Mouse (Mus musculus) gastrocnemius, adult 18-20 months (tissue): ENCODE measurements around the gene Wasf3. TPM values are rescaled to one million over a fixed set of nuclear protein-coding genes. Genes with fewer than 3 reads are reported as not detected.

ENCODE experiments used
- DNase-seq: peaks from one replicate; pipeline ENCODE4 v3.0.0; 2021; ENCODE audit warnings: low spot score
- long read RNA-seq, 2 experiments: library from polyadenylated mRNA; stranded (forward); transcript quantifications; one replicate each; pipeline ENCODE4 v2.0.0; 2021
- total RNA-seq, 2 experiments: library from RNA; stranded (reverse); gene quantifications; 2 replicates each; pipeline ENCODE4 v1.2.3; 2021

The Wasf3 gene
- under 1 TPM; 0.78 to 0.85 TPM for total RNA-seq
- long read RNA-seq, experiment 1, result 0 reads
- long read RNA-seq, experiment 2, result 0 reads

DNA sequence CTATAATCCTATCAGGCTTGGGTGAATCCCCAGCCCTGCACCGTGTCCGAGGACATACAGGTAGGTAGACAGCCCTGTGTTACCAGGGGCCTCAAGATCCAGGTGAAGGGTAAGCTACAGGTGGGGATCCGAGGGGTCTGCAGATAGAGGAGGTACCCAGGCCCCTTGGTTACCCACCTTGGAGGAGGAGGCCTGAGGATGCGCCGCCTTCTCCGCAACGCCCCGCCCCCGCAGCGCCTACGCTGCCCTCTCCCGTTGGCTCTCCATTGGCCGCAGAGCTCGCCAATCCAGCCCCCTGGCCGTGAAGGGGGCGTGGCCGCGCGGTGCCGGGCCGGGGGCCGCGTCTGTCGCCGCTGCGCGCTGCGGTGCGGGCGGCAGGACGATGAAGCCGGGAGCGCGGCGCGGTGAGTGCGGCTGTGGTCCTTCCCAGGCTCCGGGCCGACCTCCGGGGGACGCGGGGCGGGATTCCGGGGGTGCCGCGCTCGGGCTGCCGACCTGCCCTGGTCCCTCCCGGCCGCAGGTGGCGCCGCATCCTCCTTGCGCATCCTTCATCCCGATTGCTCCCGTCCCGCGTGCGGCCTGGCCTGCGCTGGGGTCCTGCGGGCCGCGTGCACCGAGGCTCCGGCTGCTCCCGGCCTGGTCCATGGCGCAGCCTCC, at the start of gene Wasf3:
Gene Wasf3 (plus strand): TSS at position 51 of the 657 bp plus-strand sequence.
- peak; percentile 27 for DNase-seq

- DNase-seq, result no peak
These were observed 46.7 kb upstream of the Wasf3 start for GRCm38 (mm10) chr5:146338064-146338463.

DNA sequence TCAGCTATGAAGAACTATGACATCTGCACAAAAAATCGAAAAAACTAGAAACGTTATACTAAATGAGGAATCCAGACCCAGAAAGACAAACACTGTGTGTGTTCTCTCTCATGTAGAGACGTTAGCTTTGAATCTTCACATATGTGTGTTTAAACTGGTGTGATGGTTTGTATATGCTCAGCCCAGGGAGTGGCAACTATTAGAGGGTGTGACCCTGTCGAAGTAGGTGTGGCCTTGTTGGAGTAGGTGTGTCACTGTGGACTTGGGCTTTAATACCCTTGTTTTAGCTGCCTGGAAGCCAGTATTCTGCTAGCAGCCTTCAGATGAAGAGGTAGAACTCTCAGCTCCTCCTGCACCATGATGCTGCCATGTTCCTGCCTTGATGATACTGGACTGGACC, 44.7 kb upstream of the Wasf3 start:
- no peak for DNase-seq

DNA sequence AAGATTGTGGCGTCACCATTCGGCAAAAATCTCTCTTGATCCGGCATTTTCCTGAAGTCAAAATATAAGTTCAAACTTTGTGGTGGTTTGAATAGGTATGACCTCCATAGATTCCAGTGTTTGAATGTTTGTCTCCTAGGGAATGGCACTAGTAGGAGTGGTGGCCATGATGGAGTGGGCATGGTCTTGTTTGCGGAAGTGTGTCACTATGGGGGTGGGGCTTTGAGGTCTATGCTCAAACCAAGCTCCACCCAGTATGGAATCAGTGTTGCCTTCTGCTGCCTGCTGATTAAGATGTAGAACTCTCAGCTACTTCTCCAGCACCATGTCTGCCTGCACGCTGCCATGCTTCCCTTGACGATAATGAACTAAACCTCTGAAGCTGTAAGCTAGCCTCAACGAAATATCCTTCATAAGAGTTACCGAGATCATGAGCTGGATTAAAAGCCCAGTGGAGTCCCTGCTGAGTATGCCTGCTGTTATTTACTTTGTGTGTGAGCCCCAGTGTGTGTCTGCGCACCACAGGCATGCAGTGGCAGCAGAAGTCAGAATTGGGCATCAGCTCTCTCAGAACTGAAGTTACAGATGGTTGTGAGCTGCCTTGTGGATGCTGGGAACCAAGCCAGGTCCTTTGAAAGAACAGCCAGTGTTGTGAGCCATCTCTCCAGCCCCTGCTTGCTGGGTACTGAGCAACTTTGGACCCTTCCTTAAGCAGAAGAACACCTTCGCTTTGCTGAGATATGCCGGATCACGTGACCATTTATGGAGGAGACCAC, 39.7 kb upstream of the Wasf3 start:
- no peak for DNase-seq

GRCm38 (mm10) chr5:146347081-146347480, 37.7 kb upstream of the Wasf3 start:
- DNase-seq, result no peak

DNA sequence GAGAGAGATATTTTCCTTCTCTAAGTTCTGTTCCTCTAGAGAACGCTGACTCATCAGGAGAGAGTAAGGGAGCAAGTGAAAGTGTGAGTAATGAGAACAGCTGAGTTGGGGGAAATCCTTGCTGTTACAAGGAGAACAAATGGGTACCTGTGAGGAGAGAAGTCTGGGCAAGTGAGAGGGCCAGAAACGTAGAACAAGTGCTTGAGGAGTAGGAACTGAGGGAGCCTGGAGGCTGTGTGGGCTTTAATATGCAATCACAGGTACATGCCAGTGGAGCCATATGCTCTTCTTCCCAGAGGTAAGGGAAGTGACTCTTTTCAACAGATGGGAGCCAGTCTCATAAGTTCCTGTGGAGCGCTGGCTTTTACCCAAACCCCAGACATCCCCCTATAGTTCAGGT, 35.6 kb upstream of the Wasf3 start:
- DNase-seq, result no peak

DNA sequence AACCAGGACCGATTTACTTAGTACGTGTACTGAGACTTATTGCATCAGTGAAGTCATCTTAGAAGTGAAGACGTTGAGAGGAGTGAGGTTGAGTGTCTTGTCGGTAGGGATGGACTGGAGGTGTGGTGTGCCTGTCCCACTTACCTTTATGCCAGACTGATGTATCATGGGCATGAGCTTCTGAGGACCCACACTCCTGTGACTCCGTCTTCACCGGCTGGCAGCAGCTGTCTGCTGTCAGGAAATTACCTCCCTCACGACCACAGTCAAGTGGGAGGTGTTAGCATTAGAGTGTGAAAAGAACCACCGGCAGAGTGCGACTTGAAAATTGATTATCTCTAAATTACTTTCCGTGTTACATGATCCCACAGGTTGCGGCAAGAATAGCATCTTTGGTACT, 34.0 kb upstream of the Wasf3 start:
- DNase-seq, result no peak

DNA sequence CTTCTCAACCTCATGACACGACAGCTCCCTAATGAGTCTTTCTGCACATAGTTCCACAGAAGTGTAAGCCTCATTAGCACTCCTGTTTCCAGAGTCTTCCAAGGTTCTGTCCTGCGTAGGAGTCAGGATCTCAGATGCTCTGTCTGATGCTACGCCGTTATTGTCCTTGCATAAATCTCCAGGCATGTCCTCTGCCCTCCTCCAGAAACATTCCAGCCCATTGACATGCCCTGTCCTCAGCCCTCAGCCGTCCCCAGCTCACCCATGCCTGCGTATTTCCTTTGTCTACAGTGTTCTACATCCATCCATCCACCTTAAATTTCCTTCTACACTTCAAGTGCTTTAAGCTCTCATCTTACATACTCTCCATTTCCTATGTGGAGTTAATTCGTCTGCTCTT, 32.8 kb upstream of the Wasf3 start:
- DNase-seq, result no peak

GRCm38 (mm10) chr5:146360386-146360785, 24.4 kb upstream of the Wasf3 start:
- no peak for DNase-seq

DNA sequence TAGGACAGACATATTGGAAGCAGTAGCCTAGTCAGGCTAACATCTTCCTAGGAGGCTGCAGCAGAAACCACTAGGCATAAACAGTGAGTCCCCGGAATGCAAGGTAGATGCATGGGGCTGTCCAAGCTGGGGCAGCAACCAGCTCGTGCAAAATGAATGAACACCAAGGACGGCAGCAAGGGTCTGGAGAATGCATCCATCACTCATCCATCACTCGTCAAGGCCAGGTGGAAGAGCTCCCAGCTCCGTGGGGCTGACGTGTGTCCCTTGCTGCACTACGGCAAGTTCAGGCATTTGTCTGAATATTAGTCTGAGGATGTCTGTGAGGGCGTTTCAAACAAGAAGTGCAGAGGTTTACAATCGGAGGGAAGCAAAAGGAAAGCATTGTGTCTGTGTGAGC, 22.1 kb upstream of the Wasf3 start:
- no peak for DNase-seq

GRCm38 (mm10) chr5:146368356-146368755, 16.4 kb upstream of the Wasf3 start:
- DNase-seq, result no peak

DNA sequence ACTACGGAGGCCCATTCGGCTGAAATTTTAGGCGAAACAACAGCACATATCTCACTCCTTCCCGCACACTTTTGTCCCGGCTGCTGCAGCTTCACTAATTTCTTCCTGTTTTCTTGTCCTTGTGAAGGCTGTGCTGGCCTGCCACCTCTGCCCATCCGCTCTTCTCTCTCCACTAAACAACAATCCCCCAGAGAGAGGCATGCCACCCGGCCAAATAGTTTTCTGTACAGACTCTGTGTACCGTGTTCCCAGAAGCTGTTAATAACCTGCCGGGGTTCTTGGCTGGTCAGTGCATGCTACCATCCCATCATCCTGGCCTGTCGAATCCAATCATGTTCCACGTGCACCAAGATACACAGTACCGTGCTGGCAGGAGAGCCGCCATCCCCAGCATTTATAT, 15.8 kb upstream of the Wasf3 start:
- no peak for DNase-seq

GRCm38 (mm10) chr5:146370794-146371193, 14.0 kb upstream of the Wasf3 start:
- no peak for DNase-seq

- DNase-seq, result no peak
These were observed 11.5 kb upstream of the Wasf3 start for GRCm38 (mm10) chr5:146373238-146373637.

DNA sequence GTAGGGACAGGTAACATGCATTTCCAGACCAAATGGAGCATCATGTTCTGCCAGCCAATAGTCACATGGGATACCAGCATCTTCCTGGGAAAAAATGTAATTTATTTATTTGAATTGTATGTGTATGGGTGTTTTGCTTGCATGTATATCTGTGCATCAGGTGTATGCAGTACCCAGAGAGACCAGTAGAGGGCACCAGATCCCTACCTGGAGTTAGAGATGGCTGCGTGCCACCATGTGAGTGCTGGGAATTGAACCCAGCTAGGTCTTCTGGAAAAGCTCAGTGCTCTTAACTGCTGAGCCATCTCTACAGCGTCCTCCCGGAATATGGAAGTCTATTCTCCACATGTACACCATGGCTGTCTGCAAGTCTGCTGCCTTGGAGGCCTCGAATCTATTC, 8.2 kb upstream of the Wasf3 start:
- DNase-seq, result no peak

GRCm38 (mm10) chr5:146380041-146380440, 4.7 kb upstream of the Wasf3 start:
- DNase-seq, result no peak

GRCm38 (mm10) chr5:146382268-146382667, 2.5 kb upstream of the Wasf3 start:
- no peak for DNase-seq

DNA sequence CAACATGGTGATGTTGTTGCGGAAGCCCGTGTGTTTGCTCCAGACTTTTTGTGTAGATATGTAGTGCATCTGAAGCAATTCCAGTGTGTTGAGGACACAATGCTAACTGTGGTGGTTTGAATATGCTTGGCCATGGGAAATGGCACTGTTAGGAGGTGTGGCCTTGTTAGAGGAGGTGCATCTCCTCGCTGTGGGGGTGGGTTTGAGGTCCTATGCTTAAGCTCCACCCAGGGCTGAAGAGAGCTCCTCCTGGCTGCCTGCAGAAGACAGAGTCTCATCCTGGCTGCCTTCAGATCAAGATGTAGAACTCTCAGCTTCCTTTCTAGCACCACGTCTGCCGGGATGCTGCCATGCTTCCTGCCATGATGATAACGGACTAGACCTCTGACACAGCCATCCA, 1.4 kb upstream of the Wasf3 start:
- no peak for DNase-seq

GRCm38 (mm10) chr5:146385989-146386388, 1.2 kb downstream of the Wasf3 start:
- no peak for DNase-seq

GRCm38 (mm10) chr5:146386906-146387305, 2.1 kb downstream of the Wasf3 start:
- no peak for DNase-seq

DNA sequence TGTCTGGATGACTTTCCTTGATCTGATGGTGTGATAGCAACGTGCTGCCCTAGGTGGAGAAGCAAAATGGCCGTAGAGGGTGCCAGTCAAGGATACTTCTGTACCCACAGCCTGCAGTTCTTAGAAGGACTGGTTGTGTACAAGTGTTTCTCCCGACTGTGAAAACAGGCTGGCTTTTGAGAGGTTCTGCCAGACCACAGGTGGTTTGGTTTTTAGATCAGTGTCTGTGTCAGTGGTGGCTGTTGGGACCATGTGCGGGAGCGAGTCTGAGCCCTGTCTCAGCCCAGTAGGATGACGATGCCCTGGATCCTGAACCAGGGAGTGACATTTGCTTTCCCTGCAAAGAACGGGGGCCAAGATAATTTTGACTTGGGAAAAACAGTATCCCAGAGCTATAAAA, 9.8 kb downstream of the Wasf3 start:
- DNase-seq, result no peak

GRCm38 (mm10) chr5:146397253-146397652, 12.5 kb downstream of the Wasf3 start:
- no peak for DNase-seq
